Mouse (Mus musculus): ENCODE measurements around the gene Nrd1. TPM values are rescaled to one million over a fixed set of nuclear protein-coding genes. Genes with fewer than 3 reads are reported as not detected.

Nrd1 gene
- polyA plus RNA-seq, 1 experiment: 150 TPM

DNA sequence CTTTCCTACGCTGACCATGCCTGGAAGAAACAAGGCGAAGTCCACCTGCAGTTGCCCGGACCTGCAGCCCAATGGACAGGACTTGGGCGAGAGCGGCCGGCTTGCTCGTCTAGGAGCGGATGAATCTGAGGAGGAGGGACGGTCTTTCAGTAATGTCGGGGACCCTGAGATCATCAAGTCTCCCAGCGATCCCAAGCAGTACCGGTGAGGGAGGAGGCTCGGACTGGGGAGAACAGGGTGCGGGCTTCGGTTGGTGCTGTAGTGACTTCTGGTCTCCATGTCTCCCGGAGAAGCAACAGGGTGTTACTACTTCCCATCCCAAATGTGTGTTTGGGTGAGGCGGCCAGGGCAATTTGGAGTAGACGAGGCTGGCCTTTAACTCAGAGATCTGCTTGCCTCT, 506 bp downstream of the Nrd1 start:
- Histone ChIP-seq H3K27me3 (ENCODE audit: control insufficient read depth, insufficient read depth, low read length) (no peaks in the 10 kb centered on the region), H3K4me3 (replicated peaks; ENCODE audit: insufficient read depth, low read depth, low read length) (peak overlapping the region; percentile 63), H3K4me1 (ENCODE audit: control insufficient read depth, insufficient read depth, low read length) (no peaks in the 10 kb centered on the region), H3K27ac (ENCODE audit: insufficient read depth, low read length) (peak overlapping the region; percentile 37)
- no peak for DNase-seq
- no peak for TF ChIP-seq POLR2A (IDR thresholded peaks at IDR 0.05; ENCODE audit: borderline replicate concordance, insufficient read depth, low read length)
- under 1% methylated on average over 18 of the region's 18 CpGs for WGBS

DNA sequence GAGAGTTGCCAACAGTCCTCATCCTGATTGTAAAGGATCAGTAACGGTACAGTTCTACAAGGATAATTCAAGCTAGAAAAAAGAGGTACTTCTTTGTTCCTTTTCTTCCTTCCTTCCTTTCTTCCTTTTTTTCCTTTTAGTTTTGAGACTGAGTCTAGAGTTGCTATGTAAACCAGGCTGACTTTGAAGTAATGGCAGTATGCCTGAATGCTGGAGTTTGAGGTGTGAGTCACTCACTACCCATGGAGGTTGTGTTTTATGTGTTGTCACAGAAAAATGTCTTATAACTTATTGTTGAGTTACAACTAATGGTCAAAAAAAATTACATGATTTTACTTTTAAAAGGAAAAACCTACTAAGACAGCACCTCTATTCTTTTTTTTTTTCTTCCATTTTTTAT, 7.6 kb downstream of the Nrd1 start:
- Histone ChIP-seq H3K27ac (ENCODE audit: insufficient read depth, low read length) (no peak overlapping the region), H3K4me1 (ENCODE audit: control insufficient read depth, insufficient read depth, low read length) (no peaks in the 10 kb centered on the region), H3K27me3 (ENCODE audit: control insufficient read depth, insufficient read depth, low read length) (no peaks in the 10 kb centered on the region), H3K4me3 (replicated peaks; ENCODE audit: insufficient read depth, low read depth, low read length) (no peak overlapping the region)
- no peak for TF ChIP-seq POLR2A (IDR thresholded peaks at IDR 0.05; ENCODE audit: borderline replicate concordance, insufficient read depth, low read length)
- no peak for TF ChIP-seq CTCF (IDR thresholded peaks at IDR 0.05; ENCODE audit: borderline replicate concordance, insufficient read depth, low read depth, low read length)
- DNase-seq: no peak
- 7% methylated on average over 1 of the region's 1 CpGs for WGBS

DNA sequence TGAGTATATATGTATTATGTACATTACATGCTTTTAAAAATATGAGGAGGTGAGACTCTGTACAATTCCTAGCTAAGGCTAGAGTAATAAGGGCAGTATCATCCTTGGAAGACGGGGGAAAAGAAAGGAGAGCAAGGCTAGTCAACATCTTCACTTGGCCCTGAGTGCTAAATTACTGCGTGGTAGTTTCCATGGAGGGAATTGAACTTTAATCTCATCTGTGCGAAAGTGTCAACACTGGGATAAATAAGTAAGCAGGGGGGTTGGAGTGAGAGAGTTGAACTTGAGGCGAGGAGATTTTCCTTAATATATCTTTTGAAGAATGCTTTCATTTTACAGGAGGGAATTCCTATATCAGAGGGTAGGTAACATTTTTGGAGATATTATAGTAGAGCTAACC, 13.6 kb downstream of the Nrd1 start:
- TF ChIP-seq CTCF (IDR thresholded peaks at IDR 0.05; ENCODE audit: borderline replicate concordance, insufficient read depth, low read depth, low read length) (no peak), POLR2A (IDR thresholded peaks at IDR 0.05; ENCODE audit: borderline replicate concordance, insufficient read depth, low read length) (no peak)
- Histone ChIP-seq H3K27ac (ENCODE audit: insufficient read depth, low read length) (no peak overlapping the region), H3K4me3 (replicated peaks; ENCODE audit: insufficient read depth, low read depth, low read length) (no peak overlapping the region), H3K27me3 (ENCODE audit: control insufficient read depth, insufficient read depth, low read length) (no peaks in the 10 kb centered on the region), H3K4me1 (ENCODE audit: control insufficient read depth, insufficient read depth, low read length) (no peaks in the 10 kb centered on the region)
- no peak for DNase-seq
- WGBS: 95% methylated on average over 4 of the region's 4 CpGs

DNA sequence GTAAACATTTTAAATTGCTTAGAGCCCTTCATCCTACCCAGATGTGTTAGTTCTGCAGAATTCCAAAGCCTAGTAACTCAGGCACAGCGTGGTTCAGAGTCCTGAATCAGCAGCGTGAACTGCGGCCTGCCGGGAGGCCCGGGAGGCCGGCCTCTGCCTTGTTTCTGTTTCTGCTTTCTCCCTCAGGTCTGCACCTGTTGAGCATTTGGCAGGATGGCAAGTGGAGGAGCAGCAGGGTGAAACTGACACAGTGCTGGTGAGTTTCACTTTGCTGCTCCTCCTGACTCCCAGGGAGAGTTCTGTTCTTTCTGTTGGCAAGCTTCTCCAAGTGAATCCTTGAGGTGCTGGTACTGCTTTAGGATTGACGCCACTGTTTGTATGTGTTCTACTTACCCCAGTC, 17.0 kb downstream of the Nrd1 start:
- TF ChIP-seq POLR2A (IDR thresholded peaks at IDR 0.05; ENCODE audit: borderline replicate concordance, insufficient read depth, low read length): no peak
- no peak for TF ChIP-seq CTCF (IDR thresholded peaks at IDR 0.05; ENCODE audit: borderline replicate concordance, insufficient read depth, low read depth, low read length)
- WGBS: 22% methylated on average over 7 of the region's 7 CpGs
- H3K27ac ChIP-seq (ENCODE audit: insufficient read depth, low read length): no peak overlapping the region
- H3K4me1 ChIP-seq (ENCODE audit: control insufficient read depth, insufficient read depth, low read length): no peaks in the 10 kb centered on the region
- no peak overlapping the region for H3K4me3 ChIP-seq (replicated peaks; ENCODE audit: insufficient read depth, low read depth, low read length)
- no peaks in the 10 kb centered on the region for H3K27me3 ChIP-seq (ENCODE audit: control insufficient read depth, insufficient read depth, low read length)
- peak; percentile 30 to 42 for DNase-seq

DNA sequence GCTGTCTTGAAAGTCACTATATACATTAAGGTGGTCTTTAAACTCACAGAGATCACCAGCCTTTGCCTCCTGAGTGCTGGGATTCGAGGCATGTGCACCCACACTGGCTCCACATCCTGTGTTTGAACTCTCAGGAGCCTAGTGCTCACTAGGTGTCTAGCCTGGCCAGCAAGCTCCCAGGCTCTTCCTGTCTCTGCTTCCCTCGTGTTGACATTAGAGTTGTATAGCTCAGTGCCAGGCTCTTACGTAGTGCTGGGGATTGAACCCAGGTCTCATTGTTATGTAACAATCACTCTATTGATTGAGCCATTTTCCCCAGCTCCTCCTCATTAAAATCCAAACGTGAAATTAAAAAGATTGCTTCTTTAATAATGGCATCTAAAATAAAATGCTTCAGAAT, 18.8 kb downstream of the Nrd1 start:
- DNase-seq: no peak
- TF ChIP-seq POLR2A (IDR thresholded peaks at IDR 0.05; ENCODE audit: borderline replicate concordance, insufficient read depth, low read length) (no peak), CTCF (IDR thresholded peaks at IDR 0.05; ENCODE audit: borderline replicate concordance, insufficient read depth, low read depth, low read length) (no peak)
- WGBS: 71% methylated on average over 4 of the region's 4 CpGs
- Histone ChIP-seq H3K27ac (ENCODE audit: insufficient read depth, low read length) (peak overlapping the region; percentile 30; the same call in 1 of the 2 replicates), H3K27me3 (ENCODE audit: control insufficient read depth, insufficient read depth, low read length) (no peaks in the 10 kb centered on the region), H3K4me1 (ENCODE audit: control insufficient read depth, insufficient read depth, low read length) (no peaks in the 10 kb centered on the region), H3K4me3 (replicated peaks; ENCODE audit: insufficient read depth, low read depth, low read length) (no peak overlapping the region)

DNA sequence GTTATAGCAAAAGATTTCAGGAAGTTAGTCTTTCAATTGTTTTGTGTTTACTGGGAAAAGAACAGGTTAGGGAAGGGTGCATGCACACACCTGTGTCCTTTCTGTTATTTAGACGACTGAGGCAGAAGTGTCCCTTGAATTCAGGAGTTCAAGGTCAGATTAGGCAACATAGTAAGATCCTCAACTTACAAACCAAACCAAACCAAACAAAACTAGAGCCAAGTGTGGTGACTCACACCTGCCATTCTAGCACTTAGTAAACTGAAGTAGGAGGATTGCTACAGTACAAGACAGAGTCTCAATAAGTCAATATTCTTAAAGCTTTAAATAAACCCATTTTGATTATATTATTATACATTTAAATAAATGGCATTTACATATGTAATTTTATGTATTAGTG, 21.5 kb downstream of the Nrd1 start:
- TF ChIP-seq POLR2A (IDR thresholded peaks at IDR 0.05; ENCODE audit: borderline replicate concordance, insufficient read depth, low read length) (no peak), CTCF (IDR thresholded peaks at IDR 0.05; ENCODE audit: borderline replicate concordance, insufficient read depth, low read depth, low read length) (no peak)
- Histone ChIP-seq H3K27me3 (ENCODE audit: control insufficient read depth, insufficient read depth, low read length) (no peaks in the 10 kb centered on the region), H3K27ac (ENCODE audit: insufficient read depth, low read length) (no peak overlapping the region), H3K4me3 (replicated peaks; ENCODE audit: insufficient read depth, low read depth, low read length) (no peak overlapping the region), H3K4me1 (ENCODE audit: control insufficient read depth, insufficient read depth, low read length) (no peaks in the 10 kb centered on the region)
- no peak for DNase-seq
- whole genome bisulfite sequencing: 86% methylated on average over 1 of the region's 1 CpGs

DNA sequence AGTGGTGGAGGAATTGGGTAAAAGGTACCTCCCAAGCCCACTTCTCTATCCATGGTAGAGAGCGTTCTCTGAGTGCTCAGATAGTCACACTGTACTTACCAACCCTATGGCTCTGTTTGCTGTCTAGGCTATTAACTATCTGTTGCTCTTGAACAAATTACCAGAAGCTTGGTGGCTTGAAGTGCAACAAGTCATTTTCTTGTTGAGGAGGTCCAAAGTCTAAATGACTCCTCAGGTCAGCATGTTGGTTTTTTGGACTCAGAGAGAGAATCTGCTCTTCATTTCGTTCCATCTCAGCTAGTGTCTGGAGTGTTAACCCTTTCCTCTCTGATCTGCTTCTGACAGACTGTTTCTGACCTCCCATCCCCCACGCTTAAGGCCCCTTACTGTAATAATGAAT, 24.6 kb downstream of the Nrd1 start:
- no peak overlapping the region for H3K27ac ChIP-seq (ENCODE audit: insufficient read depth, low read length)
- no peaks in the 10 kb centered on the region for H3K4me1 ChIP-seq (ENCODE audit: control insufficient read depth, insufficient read depth, low read length)
- DNase-seq: no peak
- H3K27me3 ChIP-seq (ENCODE audit: control insufficient read depth, insufficient read depth, low read length): no peaks in the 10 kb centered on the region
- no peak overlapping the region for H3K4me3 ChIP-seq (replicated peaks; ENCODE audit: insufficient read depth, low read depth, low read length)
- WGBS: 59% methylated on average over 3 of the region's 3 CpGs
- TF ChIP-seq POLR2A (IDR thresholded peaks at IDR 0.05; ENCODE audit: borderline replicate concordance, insufficient read depth, low read length) (no peak), CTCF (IDR thresholded peaks at IDR 0.05; ENCODE audit: borderline replicate concordance, insufficient read depth, low read depth, low read length) (no peak)

DNA sequence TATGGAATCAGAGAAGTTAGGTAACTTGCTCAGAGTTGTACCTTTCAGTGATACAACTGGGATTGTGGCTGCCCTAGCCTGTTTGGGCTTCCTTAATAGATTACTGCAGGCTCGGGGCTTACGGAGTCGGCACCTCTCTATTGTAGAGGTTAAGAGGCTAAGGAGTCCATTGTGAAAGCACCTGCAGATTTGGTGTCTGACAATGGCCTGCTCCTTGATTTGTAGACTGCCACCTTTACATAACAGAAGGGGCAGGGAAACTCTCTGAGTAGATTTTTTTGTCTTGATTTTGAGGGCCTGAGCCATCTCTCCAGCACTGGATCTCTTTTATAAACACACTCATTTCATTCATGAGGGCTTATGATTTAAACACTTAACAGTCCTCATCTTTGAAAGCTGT, 26.1 kb downstream of the Nrd1 start:
- WGBS: 67% methylated on average over 3 of the region's 3 CpGs

More for the DNA sequence above, 26.1 kb downstream of the Nrd1 start:
- Histone ChIP-seq H3K4me1 (ENCODE audit: control insufficient read depth, insufficient read depth, low read length) (no peaks in the 10 kb centered on the region), H3K4me3 (replicated peaks; ENCODE audit: insufficient read depth, low read depth, low read length) (no peak overlapping the region), H3K27ac (ENCODE audit: insufficient read depth, low read length) (no peak overlapping the region), H3K27me3 (ENCODE audit: control insufficient read depth, insufficient read depth, low read length) (no peaks in the 10 kb centered on the region)
- no peak for DNase-seq
- TF ChIP-seq POLR2A (IDR thresholded peaks at IDR 0.05; ENCODE audit: borderline replicate concordance, insufficient read depth, low read length) (no peak), CTCF (IDR thresholded peaks at IDR 0.05; ENCODE audit: borderline replicate concordance, insufficient read depth, low read depth, low read length) (no peak)
